Mouse (Mus musculus): ENCODE measurements around the gene Gpc5.

Gpc5 gene

DNA sequence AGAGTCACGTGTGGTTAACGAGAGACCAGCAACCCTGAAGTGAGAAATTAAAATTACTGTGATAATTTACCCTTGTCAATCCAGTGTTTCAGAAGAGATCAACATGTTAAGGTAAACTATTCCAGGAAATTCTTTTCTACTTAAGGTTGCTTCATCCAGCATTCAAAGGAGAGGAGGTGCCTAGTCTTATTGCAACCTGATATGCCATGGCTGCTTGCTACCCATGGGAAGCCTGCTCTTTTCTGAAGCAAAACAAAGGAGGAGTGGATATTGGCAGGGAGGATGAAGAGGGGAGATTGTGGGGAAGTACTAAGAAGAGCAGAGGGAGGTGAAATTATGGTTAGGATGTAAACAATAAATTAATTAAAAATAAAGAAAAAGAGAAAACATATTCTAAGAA lies 15.5 kb downstream of the Gpc5 start:
- no peak for DNase-seq (ENCODE audit: low spot score)

DNA sequence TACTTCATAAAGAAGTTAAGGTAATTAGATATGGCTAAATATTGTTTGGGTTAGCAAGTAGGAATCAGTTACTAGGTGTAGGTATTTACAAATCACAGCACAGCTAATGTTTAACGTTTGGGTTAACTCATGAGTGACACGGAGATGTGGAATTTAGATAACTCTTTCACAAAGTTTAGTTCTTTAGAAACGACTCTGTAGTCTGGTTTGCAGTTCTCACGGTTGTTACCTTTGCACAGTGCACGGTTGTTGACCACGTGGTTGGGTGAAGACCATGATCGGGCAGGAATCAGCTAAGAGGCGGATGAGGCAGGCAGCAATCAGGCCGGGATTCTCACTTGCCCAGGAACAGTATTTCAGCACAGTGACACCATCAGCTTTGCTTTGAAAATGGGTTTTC lies 26.6 kb downstream of the Gpc5 start:
- no peak for DNase-seq (ENCODE audit: low spot score)

DNA sequence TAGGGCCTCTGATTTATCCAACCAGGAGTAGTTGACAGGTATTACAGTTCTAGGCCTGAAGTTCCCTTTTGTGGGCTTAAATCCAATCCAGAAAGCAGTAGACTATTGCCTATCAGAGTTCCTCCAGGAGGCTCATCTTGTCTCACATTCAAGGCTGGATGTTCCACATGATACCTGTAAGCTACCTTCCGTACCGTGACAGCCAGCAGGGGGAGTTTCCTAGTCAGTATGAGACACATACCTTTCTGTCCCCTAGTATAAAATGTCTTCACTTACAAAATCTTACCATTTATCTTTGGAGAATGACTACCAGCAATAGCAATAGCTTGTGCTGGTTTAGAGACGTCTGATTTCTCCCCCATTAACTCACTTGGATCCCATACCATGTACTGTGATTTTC lies 56.8 kb downstream of the Gpc5 start:
- DNase-seq (ENCODE audit: low spot score), result no peak

DNA sequence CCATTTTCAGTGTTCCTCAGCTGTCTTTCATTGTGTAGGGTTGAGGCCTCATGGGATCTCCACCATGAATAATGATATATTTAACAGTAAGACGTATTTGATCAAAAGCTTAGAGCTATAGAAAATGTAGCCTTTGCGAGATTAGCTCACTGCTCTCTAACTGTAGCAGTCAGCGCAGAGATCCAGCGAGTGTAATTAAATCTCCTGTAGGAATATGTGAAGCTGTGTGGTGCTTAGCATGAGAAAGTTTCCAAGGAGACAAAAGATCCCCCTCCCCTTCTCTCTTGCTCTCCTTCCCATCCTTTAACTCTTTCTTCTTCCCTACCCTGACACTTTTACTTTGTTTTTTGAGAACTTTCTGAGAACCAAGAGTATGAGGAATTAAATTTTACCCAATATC lies 64.6 kb downstream of the Gpc5 start:
- DNase-seq (ENCODE audit: low spot score), result no peak

DNA sequence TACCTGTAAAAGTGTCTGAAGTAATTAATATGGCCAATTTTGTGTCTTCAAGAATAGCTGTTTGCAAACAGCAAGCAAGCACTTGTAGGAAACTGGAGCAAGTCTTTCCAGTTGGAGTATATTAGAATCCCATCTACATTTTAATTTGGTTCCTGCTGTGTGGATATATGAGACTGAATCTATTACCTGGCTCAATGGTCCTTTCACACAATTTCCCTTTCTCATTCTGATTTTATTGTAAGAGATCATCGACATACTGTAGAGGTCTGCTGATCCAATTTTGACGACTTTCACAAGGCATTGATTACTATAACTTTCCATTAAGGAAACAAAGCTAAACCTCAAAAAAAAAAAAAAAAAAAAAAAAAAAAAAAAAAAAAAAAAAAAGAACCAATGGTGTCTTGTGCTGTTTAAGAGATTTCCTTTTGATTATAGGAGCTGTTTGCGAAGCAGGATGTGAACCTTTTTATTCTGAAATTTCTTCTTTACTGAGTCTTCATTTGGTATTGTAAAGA lies 85.4 kb downstream of the Gpc5 start:
- no peak for DNase-seq (ENCODE audit: low spot score)

DNA sequence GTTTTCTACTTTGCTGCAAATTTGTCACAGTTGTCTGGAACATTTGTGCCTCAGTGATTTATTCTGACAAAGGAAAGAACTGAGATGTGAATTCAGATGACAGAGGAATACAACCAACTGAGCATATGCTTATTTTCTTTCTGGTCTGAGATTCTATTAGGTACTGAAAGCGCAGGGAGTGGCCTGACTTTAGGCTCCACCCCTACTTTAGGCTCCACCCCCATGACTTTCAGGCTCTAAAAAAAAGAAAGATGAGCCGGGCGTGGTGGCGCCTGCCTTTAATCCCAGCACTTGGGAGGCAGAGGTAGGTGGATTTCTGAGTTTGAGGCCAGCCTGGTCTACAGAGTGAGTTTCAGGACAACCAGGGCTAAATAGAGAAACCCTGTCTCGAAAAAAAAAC lies 87.9 kb downstream of the Gpc5 start:
- DNase-seq (ENCODE audit: low spot score), result no peak

DNA sequence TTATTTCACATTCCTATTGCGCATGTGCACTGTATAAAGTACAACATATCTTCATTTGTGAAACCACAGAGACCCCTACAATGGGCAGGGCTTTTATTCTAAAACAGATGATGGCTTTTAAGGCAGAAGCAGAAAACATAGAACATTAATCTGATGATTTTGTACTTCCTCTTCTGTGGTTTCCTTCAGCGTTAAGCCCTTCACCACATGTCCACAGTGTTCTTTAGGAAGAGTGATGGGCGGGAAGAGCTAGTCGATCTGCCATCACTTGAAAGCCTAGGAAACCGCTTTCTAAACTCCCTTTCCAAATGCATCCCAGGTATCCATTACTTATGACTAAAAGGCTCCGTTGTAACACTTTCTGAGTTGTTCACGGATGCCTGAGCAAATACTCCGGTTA lies 96.2 kb downstream of the Gpc5 start:
- no peak for DNase-seq (ENCODE audit: low spot score)

DNA sequence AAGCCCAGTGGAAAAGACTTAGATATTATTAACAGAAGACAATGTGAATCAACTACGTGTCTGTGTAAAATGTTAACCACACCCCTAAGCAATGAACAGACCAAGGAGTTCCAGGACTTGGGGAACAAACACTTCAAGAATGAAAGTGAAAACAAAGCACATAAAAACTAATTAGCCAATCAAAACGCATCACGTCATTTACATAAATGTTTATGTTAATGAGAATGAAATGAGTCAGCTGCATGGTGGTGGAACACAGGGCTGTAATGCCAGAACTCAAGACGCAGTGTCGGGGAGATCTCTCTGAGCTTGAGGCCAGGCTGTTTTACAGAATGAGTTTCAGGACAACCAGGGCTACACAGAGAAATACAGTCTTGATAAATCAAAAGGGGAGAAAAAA lies 136.1 kb downstream of the Gpc5 start:
- no peak for DNase-seq (ENCODE audit: low spot score)

DNA sequence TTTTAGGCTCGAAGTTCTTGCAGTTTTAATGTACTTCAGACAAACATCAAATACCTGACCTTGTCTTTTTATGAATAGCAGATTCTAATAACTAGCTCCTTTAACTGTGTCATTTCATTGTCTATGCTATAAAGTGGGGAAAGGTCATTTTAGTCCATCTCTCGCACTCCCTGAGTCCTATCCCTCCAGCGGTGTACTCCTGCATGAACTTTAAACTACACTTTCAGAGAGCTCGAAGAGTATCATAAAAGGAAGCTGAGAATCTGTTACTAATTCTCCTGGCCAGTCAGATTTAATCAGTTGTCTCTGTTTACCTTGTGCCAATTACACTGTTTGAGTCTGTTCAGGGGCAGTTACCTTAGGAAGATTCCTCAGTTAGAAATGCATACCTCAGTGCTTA lies 144.4 kb downstream of the Gpc5 start:
- no peak for DNase-seq (ENCODE audit: low spot score)

DNA sequence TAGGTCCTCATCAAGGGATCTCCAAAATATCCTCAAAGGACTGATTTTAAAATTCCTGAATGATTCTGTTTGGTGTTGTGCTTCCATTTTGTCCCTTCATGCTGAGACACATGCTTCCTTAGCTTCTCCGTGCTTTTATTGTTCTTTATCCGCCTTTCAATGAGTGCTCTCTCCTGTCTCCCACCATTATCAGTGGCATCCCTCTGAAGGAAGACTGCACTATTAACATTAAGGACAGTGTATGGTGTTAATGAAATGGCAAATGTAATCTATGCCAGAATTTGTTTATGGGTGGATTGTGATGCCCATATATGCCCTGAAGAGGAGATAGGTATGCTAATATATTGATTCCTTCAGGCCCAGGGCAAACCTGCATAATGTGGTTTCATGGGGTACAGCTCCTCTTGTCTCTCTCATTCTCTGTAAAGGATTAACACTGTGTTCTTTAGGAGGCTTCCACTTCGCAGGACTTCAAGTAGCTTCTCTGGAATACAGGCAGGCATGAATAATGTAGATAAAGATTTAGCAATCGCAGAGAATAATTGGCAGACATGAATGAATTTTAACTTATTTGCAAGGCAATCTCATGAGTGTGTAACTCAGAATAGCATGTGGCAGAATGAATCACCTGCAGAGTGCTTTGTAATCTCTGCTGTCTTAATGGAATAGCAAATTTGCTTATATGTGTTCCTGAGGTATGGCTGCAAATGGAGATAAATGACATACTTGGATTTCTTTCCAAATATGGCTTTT lies 148.8 kb downstream of the Gpc5 start:
- no peak for DNase-seq (ENCODE audit: low spot score)

DNA sequence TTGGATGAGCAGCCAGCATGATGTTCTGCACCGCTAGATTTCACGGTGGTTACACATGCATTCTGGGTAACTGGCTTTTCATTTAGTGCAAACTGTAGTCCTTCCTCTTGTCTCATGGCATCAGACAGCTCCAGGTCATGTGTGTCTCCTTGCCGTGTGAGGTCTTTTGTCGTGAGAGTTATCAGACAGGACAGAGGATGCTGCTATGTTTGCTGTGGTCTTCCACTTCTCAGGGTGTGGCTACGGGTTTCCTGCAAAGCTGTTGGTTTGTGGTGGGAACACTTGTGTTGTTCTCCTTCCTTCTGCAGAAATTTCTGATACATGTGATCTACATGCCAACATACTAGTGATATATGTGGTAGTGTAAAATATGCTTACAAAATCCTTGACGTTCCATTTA lies 158.5 kb downstream of the Gpc5 start:
- no peak for DNase-seq (ENCODE audit: low spot score)

DNA sequence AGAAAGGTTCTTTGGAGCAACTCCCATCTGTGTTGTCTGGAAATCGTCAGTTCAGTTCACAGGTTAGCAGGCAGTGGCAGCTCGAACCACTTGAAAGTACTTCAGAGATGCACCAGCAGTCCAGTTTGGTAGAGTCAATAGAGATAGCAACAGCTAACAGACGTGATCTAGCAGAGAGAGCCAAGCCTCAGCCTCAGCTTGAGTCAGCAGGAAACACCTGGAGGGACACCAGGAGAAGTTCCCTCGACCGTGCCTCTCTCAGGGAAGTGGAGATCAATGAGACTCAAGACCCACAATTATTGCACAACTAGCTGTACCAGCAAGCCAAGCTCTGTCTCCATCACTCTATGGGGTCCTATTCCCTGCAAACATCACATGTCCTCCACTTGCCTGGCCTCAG lies 159.8 kb downstream of the Gpc5 start:
- DNase-seq (ENCODE audit: low spot score), result no peak

DNA sequence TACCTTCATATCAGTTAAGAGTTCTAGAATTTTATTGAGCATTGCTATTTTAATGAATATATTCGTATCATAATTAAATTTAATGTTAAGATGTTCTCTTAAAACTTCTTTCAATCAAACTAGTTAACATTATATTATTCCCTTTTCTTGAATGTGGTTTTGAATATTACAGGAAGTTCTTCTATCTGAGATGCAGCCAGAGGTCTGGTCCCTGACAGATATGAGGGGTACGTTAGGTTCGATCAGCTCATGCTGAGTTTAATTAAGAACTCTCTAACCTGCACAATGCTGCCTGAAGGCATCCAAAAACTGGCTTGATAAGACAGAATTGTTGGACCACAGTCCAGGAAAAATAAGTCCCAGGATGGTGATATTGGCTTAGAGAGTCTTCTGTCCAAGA lies 161.1 kb downstream of the Gpc5 start:
- DNase-seq (ENCODE audit: low spot score), result no peak

DNA sequence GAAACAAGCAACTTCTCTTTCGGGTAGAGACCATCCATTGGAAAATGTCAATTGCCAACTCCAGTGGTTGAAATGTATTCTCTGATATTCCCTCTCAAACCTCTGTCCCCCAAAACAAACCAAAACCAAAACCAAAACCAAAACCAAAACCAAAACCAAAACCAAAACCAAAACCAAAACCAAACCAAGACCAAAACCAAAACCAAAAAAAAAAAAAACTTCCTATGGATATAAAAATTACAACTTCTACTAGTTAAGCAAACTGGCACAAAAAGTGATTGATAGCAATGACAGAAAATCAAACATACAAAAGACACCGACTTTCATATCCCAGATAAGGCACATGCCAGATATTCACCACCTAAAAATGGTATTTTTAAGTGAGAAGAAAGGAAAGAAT lies 161.7 kb downstream of the Gpc5 start:
- DNase-seq (ENCODE audit: low spot score), result no peak

DNA sequence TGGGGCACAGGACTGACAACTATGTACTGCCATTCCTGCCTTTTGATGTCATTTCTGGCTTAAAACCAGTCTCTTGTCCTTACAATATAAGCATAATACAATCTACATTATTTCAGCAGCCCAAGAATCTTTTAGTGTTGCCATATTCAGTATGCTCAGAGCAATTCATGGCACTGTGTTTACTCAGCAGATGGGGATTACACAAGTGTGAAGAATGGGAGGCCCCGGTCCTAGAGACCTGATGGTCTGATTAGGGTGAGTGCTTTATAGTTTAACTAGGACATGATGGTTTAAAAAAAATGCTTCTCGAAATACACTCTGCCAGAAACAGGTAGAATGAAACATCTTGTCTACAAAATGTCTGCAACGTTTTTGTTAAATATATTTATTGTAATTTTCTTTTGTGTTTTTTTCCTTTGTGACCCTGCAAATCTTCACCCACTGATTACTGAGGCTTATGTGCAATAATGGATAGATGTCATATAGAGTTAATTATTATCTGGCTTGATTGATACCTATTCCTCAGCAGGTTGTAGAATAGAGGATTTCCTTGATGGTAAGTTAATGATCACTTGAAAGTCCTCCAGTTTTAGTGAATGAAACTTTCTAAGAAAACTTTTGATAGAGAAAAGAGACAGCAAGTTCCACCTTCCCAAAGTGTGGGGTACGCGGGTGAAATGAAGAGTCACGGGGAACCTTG lies 177.8 kb downstream of the Gpc5 start:
- no peak for DNase-seq (ENCODE audit: low spot score)

DNA sequence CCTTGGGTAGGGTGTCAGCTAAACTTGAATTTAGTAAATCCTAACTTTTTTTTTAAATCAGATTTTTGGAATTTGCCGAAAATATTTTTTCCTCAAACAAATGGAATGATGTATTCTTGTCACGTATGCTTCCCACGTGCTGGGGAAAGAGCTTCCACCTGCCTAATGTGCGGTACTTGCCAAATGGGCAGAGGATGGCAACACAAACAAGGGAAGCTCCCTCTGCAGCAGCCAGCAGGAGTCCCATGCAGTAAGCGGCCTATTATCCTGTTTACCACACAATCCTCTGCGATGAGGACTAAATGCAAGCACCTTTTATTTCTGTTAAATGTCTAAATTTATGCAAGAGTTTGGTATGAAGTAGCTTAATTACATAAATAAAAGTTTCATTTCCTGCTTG lies 178.4 kb downstream of the Gpc5 start:
- no peak for DNase-seq (ENCODE audit: low spot score)

DNA sequence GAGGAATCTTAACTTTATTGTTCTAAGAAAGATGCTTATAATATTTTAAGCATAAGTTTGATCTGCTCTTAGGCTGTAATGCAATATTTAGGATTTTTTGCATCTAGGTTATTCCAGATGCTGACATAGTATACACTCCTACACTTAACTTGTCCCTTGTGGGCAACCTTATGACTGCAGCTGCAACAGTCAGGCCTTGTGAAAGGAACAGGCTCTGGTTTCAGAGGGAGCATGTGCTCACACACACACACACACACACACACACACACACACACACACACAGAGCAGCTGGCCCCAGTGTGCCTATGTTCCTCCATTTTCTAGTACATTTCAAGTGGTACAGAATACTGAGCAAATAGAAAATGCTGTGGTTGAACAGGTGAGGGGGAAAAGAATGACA lies 190.8 kb downstream of the Gpc5 start:
- no peak for DNase-seq (ENCODE audit: low spot score)

DNA sequence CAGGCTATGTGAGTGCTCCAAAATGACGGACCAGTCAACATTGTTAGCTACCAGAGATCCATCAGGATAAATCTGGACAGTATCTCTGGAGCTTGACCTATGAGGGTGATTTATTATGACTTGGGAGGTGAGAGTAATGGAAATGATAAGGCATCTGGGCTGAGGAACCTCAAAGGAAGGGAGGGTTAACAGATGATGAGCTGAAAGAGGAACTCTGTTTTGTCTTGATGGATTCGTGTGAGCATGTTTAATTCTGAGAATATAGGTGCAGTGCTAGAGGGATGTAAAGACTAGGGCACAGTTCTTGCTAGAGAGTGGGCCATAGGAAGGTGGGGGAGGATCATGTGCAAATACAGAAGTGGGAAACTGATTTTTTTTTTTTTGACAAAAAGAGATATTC lies 232.2 kb downstream of the Gpc5 start:
- no peak for DNase-seq (ENCODE audit: low spot score)

DNA sequence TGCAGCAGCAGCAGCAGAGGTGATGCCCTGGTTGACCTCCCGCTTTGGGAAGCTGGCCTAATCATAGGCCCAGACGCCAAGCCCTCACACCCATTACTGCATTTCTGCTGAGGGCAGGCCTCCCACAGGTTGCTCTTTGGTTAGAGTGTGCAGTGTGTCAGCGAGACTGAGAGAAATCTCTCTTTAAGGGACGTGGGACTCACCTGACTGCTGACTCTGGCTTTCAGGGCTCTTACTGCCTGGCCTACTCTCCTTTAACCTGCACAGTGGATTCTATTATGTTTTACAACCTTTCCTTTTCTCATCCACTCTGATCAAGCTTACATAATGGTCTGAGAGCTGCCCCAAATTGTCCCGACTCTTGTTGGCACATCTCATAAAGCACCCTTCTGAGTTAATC lies 234.4 kb downstream of the Gpc5 start:
- no peak for DNase-seq (ENCODE audit: low spot score)

DNA sequence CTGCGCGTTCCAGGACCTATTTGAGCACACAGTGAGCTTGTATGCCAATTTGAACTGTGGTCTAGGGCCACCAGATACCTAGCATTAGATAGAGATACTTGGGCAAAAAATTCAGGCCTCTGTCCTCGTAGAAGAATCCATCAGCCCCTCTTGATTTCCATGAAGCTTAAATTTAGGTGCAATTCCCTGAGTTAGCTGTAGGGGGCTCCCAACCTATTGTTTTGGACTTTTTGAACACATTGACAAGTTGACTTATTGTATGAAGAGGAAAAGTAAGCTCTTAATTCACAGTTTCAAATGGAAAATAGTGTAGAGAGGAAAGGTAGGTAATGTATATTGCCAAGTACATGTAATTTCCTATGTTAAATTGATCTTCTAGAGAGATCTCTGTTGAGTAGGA lies 247.1 kb downstream of the Gpc5 start:
- no peak for DNase-seq (ENCODE audit: low spot score)

DNA sequence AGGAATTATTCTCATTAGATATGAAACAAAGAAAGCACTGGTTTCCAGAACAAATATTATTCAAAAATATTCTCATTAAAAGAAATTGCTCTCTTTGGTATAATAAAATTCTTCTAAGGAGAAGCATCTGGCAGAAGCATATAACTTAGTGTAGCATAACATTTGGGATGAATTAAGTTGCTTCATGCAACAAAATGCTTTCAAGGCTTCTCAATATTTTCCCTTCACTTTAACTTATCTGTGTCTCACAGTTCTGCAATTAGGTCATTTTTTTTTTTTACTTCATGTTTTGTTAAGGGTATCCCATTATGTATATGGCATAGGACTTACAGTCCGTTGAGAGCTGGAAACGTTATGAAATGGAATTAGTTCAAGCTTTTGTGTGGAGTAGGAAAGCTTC lies 250.6 kb downstream of the Gpc5 start:
- no peak for DNase-seq (ENCODE audit: low spot score)

DNA sequence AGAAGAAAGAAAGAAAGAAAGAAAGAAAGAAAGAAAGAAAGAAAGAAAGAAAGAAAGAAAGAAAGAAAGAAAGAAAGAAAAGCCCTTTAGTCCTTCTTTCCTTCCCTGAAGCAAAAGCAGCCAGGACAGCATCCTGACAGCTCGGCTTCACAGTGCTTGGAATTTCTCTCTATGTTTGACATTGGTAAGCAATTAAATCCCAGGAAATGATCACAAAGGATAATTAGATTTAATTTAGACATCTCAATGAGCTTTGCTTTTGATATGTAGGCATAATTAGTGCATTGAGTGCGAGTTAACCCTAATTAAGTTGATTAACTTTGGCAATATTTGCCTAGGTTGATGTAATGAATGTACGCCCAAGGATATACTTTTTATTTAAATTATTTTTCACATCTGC lies 257.4 kb downstream of the Gpc5 start:
- no peak for DNase-seq (ENCODE audit: low spot score)

DNA sequence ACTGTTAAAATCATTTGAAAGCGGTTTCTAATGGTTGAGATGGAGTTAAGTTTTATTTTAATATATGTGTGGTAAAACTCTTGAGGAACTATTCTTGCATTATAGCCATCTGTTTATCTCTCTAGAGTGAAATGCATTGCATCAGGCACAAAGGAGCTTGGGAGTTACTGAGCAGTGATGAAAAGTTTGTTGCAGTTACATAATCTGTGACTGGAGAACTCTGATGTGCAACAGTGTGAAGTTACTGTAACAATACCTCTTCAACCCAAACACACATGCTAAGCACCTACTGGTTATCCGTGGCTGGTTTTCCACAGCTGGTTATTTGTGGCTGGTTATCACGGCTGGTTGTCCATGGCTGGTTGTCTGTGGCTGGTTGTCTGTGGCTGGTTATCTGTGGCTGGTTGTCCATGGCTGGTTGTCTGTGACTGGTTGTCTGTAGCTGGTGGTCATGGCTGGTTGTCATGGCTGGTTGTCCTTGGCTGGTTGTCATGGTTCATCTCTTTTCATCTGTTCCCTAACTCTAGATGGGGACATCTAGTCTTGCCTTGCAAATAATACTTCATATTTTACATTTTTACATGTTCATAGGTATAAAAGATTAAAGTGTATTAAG lies 273.4 kb downstream of the Gpc5 start:
- no peak for DNase-seq (ENCODE audit: low spot score)

Measured in ovary, postnatal 36 days (tissue).